Comparison of ENCODE assay signal across 11 mouse cellular contexts in the genomic region with DNA sequence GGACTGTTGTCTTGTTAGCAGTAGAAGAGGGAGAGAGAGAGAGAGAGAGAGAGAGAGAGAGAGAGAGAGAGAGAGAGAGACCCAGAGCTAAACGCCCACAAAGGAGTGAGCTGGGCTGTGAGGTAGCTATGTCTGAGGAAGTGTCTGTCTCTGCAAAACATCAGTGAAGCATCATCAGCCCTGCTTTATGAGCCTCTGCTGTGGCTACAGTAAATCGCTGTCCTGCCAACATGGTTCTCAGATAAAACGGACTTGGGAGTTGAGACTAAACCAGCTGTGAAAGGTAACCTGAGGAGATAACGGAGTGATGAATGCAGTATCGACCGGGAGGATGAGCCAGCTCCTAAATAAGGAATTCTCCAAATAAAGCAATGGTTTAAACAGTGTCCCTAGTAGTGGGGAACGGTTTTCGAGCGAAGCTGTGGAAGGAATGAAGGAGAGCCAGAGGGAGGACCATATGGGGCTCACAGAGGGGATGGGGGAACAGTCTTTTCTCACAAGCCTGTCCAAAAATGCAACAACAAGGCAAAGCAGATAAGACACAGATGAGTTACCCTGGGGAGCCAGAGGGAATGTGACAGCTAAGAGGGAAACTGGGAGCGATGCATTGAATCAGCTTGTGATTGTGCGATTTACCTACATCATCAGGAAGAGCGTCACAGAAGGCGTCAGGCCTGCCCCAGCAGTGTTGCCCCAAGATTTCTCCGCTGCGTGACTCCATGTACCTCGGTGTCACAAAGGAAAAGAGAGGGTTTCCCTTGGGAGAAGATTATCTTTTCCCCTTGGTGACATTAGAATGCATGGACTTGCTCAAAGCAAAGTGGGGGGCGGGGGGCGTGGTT. TPM values are rescaled to one million over a fixed set of nuclear protein-coding genes. Genes with fewer than 3 reads are reported as not detected.
A peak's percentile ranks its signal among the peaks of the same experiment; 100 is the strongest.
DNase-seq lines count a peak whose midpoint lies in the region; ATAC-seq and TF ChIP-seq lines count a peak whose summit lies in the region.
"Had no signal": no experiment of that assay in that cellular context is flagged by ENCODE, and none has a peak within 500 bp of the region (broad histone marks: within the 10 kb centered on the region; RNA-seq: fewer than 3 reads in every experiment).

No protein-coding gene starts in this region.

- H3K4me1 ChIP-seq in limb, embryonic 13.5 days, result peaks cover 15% of the 10 kb centered on the region; the same call in 1 of the 2 replicates
- H3K4me1 ChIP-seq in limb, embryonic 10.5 days, result peaks cover 8% of the 10 kb centered on the region
- H3K4me1 ChIP-seq in forebrain, postnatal 0 days (ENCODE audit: insufficient read depth), result peaks cover 6% of the 10 kb centered on the region
- H3K4me1 ChIP-seq in limb, embryonic 14.5 days (ENCODE audit: control insufficient read depth, insufficient read depth, low read length), result no peaks in the 10 kb centered on the region
- H3K4me1 ChIP-seq: liver, embryonic 13.5 days had no signal

- TF ChIP-seq CTCF in forebrain, postnatal 0 days (IDR thresholded peaks at IDR 0.05; ENCODE audit: low read depth), result no peak

- no peaks in the 10 kb centered on the region for H3K27me3 ChIP-seq in limb, embryonic 13.5 days
- H3K27me3 ChIP-seq in limb, embryonic 10.5 days (ENCODE audit: low read depth, poor library complexity, severe bottlenecking), result no peaks in the 10 kb centered on the region
- H3K27me3 ChIP-seq in forebrain, postnatal 0 days (ENCODE audit: insufficient read depth, low read length), result no peaks in the 10 kb centered on the region
- no peaks in the 10 kb centered on the region for H3K27me3 ChIP-seq in limb, embryonic 14.5 days (ENCODE audit: control insufficient read depth, insufficient read depth, low read length)
- H3K27me3 ChIP-seq: liver, embryonic 13.5 days had no signal

- ATAC-seq in frontal cortex, adult (ENCODE audit: low TSS enrichment), result peak; percentile 70
- peak; percentile 42; the same call in 1 of the 2 replicates for ATAC-seq in limb, embryonic 13.5 days (ENCODE audit: low FRiP score, low read depth)
- peak; percentile 75 for ATAC-seq in forebrain, postnatal 0 days
- ATAC-seq in limb, embryonic 14.5 days (ENCODE audit: low FRiP score, low read depth), result peak; percentile 78

- no peak overlapping the region for H3K27ac ChIP-seq in limb, embryonic 13.5 days
- H3K27ac ChIP-seq in limb, embryonic 10.5 days, result no peak overlapping the region
- H3K27ac ChIP-seq in forebrain, postnatal 0 days (ENCODE audit: low read depth, low read length), result peak overlapping the region; percentile 66
- no peak overlapping the region for H3K27ac ChIP-seq in limb, embryonic 14.5 days (replicated peaks; ENCODE audit: low read depth, low read length)
- H3K27ac ChIP-seq: liver, embryonic 13.5 days had no signal

- no peak for DNase-seq in frontal cortex, postnatal 25 days (ENCODE audit: low spot score in 2 of 2)
- DNase-seq in limb, embryonic 10.5 days (ENCODE audit: low spot score), result no peak
- peak; percentile 69 for DNase-seq in forebrain, postnatal 0 days
- peak; percentile 40 for DNase-seq in limb, embryonic 14.5 days (ENCODE audit: low spot score)
- no peak for DNase-seq in spleen, adult 18-20 months
- DNase-seq in thymus, postnatal 10 days (ENCODE audit: low spot score in 2 of 2), result no peak
- DNase-seq: cerebellum, adult 11 months; liver, embryonic 13.5 days had no signal

- no peak for TF ChIP-seq POLR2A in limb, embryonic 14.5 days (IDR thresholded peaks at IDR 0.05; ENCODE audit: borderline replicate concordance, extremely low read depth, insufficient read depth, insufficient read length)

- no peak overlapping the region for H3K9ac ChIP-seq in limb, embryonic 13.5 days
- H3K9ac ChIP-seq in forebrain, postnatal 0 days, result no peak overlapping the region
- H3K9ac ChIP-seq in limb, embryonic 14.5 days (ENCODE audit: low read depth, low read length, severe bottlenecking), result no peak overlapping the region
- H3K9ac ChIP-seq: liver, embryonic 13.5 days had no signal

- H3K4me3 ChIP-seq in limb, embryonic 13.5 days, result no peak overlapping the region
- H3K4me3 ChIP-seq in limb, embryonic 10.5 days, result no peak overlapping the region
- no peak overlapping the region for H3K4me3 ChIP-seq in forebrain, postnatal 0 days (ENCODE audit: low read depth, low read length)
- H3K4me3 ChIP-seq in limb, embryonic 14.5 days (replicated peaks; ENCODE audit: low read length), result no peak overlapping the region
- H3K4me3 ChIP-seq: erythroblast, embryonic 14.5 days; liver, embryonic 13.5 days had no signal

- H3K9me3 ChIP-seq in limb, embryonic 13.5 days, result no peaks in the 10 kb centered on the region
- no peaks in the 10 kb centered on the region for H3K9me3 ChIP-seq in limb, embryonic 10.5 days (replicated peaks)
- no peaks in the 10 kb centered on the region for H3K9me3 ChIP-seq in forebrain, postnatal 0 days (ENCODE audit: low read length)
- no peaks in the 10 kb centered on the region for H3K9me3 ChIP-seq in limb, embryonic 14.5 days (ENCODE audit: control insufficient read depth, low read length)
- H3K9me3 ChIP-seq: liver, embryonic 13.5 days had no signal

- H3K4me2 ChIP-seq in limb, embryonic 13.5 days (replicated peaks), result no peak overlapping the region
- no peak overlapping the region for H3K4me2 ChIP-seq in forebrain, postnatal 0 days (ENCODE audit: low read depth)
- H3K4me2 ChIP-seq in limb, embryonic 14.5 days (replicated peaks; ENCODE audit: low read depth, low read length, severe bottlenecking), result no peak overlapping the region
- H3K4me2 ChIP-seq: liver, embryonic 13.5 days had no signal

- WGBS in limb, embryonic 13.5 days, result 61% methylated on average over 18 of the region's 18 CpGs
- WGBS in limb, embryonic 10.5 days, result 66% methylated on average over 18 of the region's 18 CpGs
- WGBS in forebrain, postnatal 0 days, result 56% methylated on average over 18 of the region's 18 CpGs
- 66% methylated on average over 18 of the region's 18 CpGs for WGBS in limb, embryonic 14.5 days

- H3K36me3 ChIP-seq in limb, embryonic 13.5 days, result no peaks in the 10 kb centered on the region
- no peaks in the 10 kb centered on the region for H3K36me3 ChIP-seq in limb, embryonic 10.5 days
- no peaks in the 10 kb centered on the region for H3K36me3 ChIP-seq in forebrain, postnatal 0 days (ENCODE audit: insufficient read depth)
- no peaks in the 10 kb centered on the region for H3K36me3 ChIP-seq in limb, embryonic 14.5 days (ENCODE audit: control insufficient read depth, insufficient read depth, low read length)
- H3K36me3 ChIP-seq: liver, embryonic 13.5 days had no signal

RNA-seq across cellular contexts. Expression of a gene that starts 53.8 kb away (rescaled TPM):
- polyA plus RNA-seq in limb, embryonic 13.5 days (2015; fragmentation: Nextera tagmentation; extraction: Ambion mirVana), result 19.0 TPM in 2 replicates
- 13.6 and 15.3 TPM in 2 replicates for polyA plus RNA-seq in limb, embryonic 10.5 days (2016; fragmentation: Nextera tagmentation; extraction: Ambion mirVana)
- total RNA-seq in forebrain, postnatal 0 days (2014; rRNA removed), result 4.9 and 5.6 TPM in 2 replicates
- polyA plus RNA-seq in forebrain, postnatal 0 days (2015; fragmentation: Nextera tagmentation; extraction: Ambion mirVana), result 4.6 and 6.2 TPM in 2 replicates
- 7.4 and 9.2 TPM in 2 replicates for polyA plus RNA-seq in limb, embryonic 14.5 days (2012; rRNA removed)
- polyA plus RNA-seq in limb, embryonic 14.5 days (2014; fragmentation: Nextera tagmentation; extraction: Ambion mirVana), result 15.7 and 17.0 TPM in 2 replicates
- polyA plus RNA-seq: erythroblast, embryonic 14.5 days had no signal

Comparison
In these comparisons a context has a peak if more than half of its experiments do, and no peak if none do; other contexts are left out.
1. DNase-seq: peak in forebrain, postnatal 0 days (single experiment) and limb, embryonic 14.5 days (single experiment); none in frontal cortex, postnatal 25 days (0 of 2), limb, embryonic 10.5 days (single experiment), spleen, adult 18-20 months (0 of 2) and thymus, postnatal 10 days (0 of 2).
2. Peak in every context shown above with its lines, with median percentiles within 50 percentile points of each other: ATAC-seq.